Mouse (Mus musculus) limb, embryonic 14.5 days (tissue): ENCODE results near the gene Tnpo1. TPM values are rescaled to one million over a fixed set of nuclear protein-coding genes. Genes with fewer than 3 reads are reported as not detected.

ENCODE experiments used
- ATAC-seq: fragments of 200-750 bp; cut with Nextera tagmentation; 2 replicates; pipeline ENCODE4 v1.8.0; 2017; ENCODE audit warnings: low read depth, moderate number of reproducible peaks, moderate TSS enrichment; ENCODE audit not compliant: low FRiP score
- DNase-seq: peaks from one replicate; pipeline ENCODE4 v3.0.0-alpha.2; 2015; ENCODE audit warnings: low spot score
- H3K27ac ChIP-seq: fragments of 300-500 bp; sonication (generic); replicated peaks from 2 replicates; pipeline ENCODE4 v1.5.1; 2014; ENCODE audit warnings: low read depth, mild to moderate bottlenecking, low read length, moderate library complexity, mixed read lengths
- H3K27me3 ChIP-seq: fragments of 300-500 bp; sonication (generic); 2 replicates; pipeline ENCODE4 v1.6.1; 2014; ENCODE audit warnings: low read length, mixed read lengths; ENCODE audit not compliant: control insufficient read depth, insufficient read depth
- H3K36me3 ChIP-seq: fragments of 300-500 bp; sonication (generic); 2 replicates; pipeline ENCODE4 v1.6.1; 2014; ENCODE audit warnings: mild to moderate bottlenecking, low read length, moderate library complexity, mixed read lengths; ENCODE audit not compliant: control insufficient read depth, insufficient read depth
- H3K4me1 ChIP-seq: fragments of 300-500 bp; sonication (generic); 2 replicates; pipeline ENCODE4 v1.6.1; 2014; ENCODE audit warnings: antibody characterized with exemption, low read length, mixed read lengths; ENCODE audit not compliant: control insufficient read depth, insufficient read depth
- H3K4me2 ChIP-seq: fragments of 300-500 bp; sonication (generic); replicated peaks from 2 replicates; pipeline ENCODE4 v1.6.1; 2014; ENCODE audit warnings: low read depth, mild to moderate bottlenecking, low read length, moderate library complexity; ENCODE audit not compliant: severe bottlenecking
- H3K4me3 ChIP-seq: fragments of 300-500 bp; sonication (generic); replicated peaks from 2 replicates; pipeline ENCODE4 v1.5.1; 2014; ENCODE audit warnings: low read length
- H3K9ac ChIP-seq: fragments of 300-500 bp; sonication (generic); 2 replicates; pipeline ENCODE4 v1.6.1; 2014; ENCODE audit warnings: mild to moderate bottlenecking, low read depth, low read length, moderate library complexity; ENCODE audit not compliant: severe bottlenecking
- H3K9me3 ChIP-seq: fragments of 300-500 bp; sonication (generic); 2 replicates; pipeline ENCODE4 v1.6.1; 2016; ENCODE audit warnings: low read length; ENCODE audit not compliant: control insufficient read depth
- POLR2A ChIP-seq: fragments of 200-500 bp; IDR thresholded peaks from 2 replicates; pipeline ENCODE4 v1.8.0; 2012; ENCODE audit warnings: inconsistent platforms, mild to moderate bottlenecking, moderate library complexity, borderline replicate concordance; ENCODE audit not compliant: insufficient read depth, insufficient read length; ENCODE audit errors: extremely low read depth
- WGBS: fragments of 180-500 bp; shearing (Covaris S2); extraction: QIAGEN DNeasy Blood & Tissue Kit; methylation state at CpG from one replicate; pipeline ENCODE4 v1.1.7; 2014; 5-methylcytosine and 5-hydroxymethylcytosine counted together
- polyA plus RNA-seq, 2 experiments: library from polyadenylated mRNA; depleted of rRNA in 1 of 2; stranded (reverse) in 1 of 2; unstranded in 1 of 2; fragments of >200 nt; fragmentation: Nextera tagmentation in 1 of 2; extraction: Ambion mirVana in 1 of 2; gene quantifications; 2 replicates each; pipeline versions ENCODE4 v1.2.1 to v1.2.3; 2012 to 2014

The Tnpo1 gene
- polyA plus RNA-seq, 2 experiments, result 38.7 to 43.2 TPM

DNA sequence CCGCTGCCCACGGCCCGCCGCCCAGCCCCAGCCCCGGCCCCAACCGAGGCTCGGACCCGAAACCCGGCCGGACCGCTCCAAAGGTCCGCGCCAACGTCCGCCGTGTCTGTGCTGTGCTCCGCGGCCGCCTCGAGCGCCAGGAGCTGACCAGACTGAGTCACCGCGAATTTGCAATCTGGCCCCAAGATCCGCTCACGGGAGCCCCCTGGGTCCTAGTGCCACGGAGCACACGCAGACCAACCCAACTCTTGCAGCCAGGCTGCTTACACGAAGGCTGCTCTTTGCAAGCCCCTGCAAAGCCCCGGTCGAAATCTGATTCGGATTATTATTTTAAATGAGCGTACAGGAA lies 35.3 kb downstream of the Tnpo1 start:
- Histone ChIP-seq H3K27me3 (no peaks in the 10 kb centered on the region), H3K4me1 (peaks cover 11% of the 10 kb centered on the region), H3K27ac (peak overlapping the region; percentile 98), H3K4me3 (peak overlapping the region; percentile 76), H3K9me3 (no peaks in the 10 kb centered on the region), H3K4me2 (peak overlapping the region; percentile 82), H3K36me3 (peaks cover 29% of the 10 kb centered on the region), H3K9ac (peak overlapping the region; percentile 90)
- ATAC-seq (peak; percentile 85), DNase-seq (peak; percentile 83)
- TF ChIP-seq POLR2A, result no peak
- under 1% methylated on average over 30 of the region's 32 CpGs for WGBS

DNA sequence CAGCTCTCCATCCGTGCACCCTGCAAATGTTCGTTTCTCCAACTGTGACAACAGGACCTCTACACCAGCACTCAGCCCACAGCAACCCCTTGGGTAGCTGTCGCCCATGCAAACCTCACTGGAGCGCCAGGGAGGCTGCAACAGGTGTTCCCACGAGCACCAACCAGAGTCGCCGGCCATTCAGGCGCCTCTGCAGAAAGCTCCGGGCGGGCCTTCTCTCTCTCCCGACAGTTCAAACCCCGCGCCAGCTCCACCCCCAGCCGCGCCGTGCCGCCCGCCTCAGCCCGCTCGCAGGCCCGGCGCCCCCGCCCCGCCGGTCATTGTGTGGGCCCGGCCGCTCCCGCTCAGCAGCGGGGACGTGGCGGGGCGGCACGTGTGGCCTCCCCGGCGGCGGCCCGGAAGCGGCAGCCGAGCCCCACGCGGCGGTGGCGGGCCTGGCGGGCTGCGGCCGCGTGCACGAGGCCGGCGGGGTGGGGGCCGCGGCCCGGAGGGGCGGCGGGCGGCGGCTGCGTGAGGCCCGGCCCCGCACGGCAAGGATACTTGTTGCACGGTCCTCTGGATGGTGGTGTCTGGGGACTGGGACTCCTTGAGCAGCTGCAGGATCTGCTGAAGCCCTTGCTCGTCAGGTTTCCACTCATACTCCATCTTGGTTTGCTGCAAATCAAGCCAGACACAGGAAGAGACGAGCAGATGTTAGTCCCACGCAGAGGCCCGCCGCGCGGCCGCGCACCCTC lies 35.9 kb downstream of the Tnpo1 start:
- WGBS, result 2% methylated on average over 37 of the region's 71 CpGs
- DNase-seq (peak; percentile 66), ATAC-seq (peak; percentile 66)
- Histone ChIP-seq H3K27me3 (no peaks in the 10 kb centered on the region), H3K27ac (peak overlapping the region; percentile 98), H3K9ac (peak overlapping the region; percentile 90), H3K9me3 (no peaks in the 10 kb centered on the region), H3K4me2 (peak overlapping the region; percentile 82), H3K36me3 (peaks cover 34% of the 10 kb centered on the region), H3K4me3 (peak overlapping the region; percentile 76), H3K4me1 (peaks cover 11% of the 10 kb centered on the region)
- TF ChIP-seq POLR2A, result no peak

GRCm38 (mm10) chr13:98889211-98889610 lies 37.0 kb downstream of the Tnpo1 start:
- Histone ChIP-seq H3K27ac (no peak overlapping the region), H3K9ac (no peak overlapping the region), H3K4me2 (no peak overlapping the region), H3K4me1 (peaks cover 11% of the 10 kb centered on the region), H3K9me3 (no peaks in the 10 kb centered on the region), H3K36me3 (peaks cover 45% of the 10 kb centered on the region), H3K27me3 (no peaks in the 10 kb centered on the region), H3K4me3 (no peak overlapping the region)
- TF ChIP-seq POLR2A, result no peak
- DNase-seq (no peak), ATAC-seq (no peak)
- 92% methylated on average over 11 of the region's 12 CpGs for WGBS

- ATAC-seq (no peak), DNase-seq (no peak)
- Histone ChIP-seq H3K27me3 (no peaks in the 10 kb centered on the region), H3K27ac (no peak overlapping the region), H3K9ac (no peak overlapping the region), H3K36me3 (peaks cover 88% of the 10 kb centered on the region), H3K4me1 (no peaks in the 10 kb centered on the region), H3K4me3 (no peak overlapping the region), H3K9me3 (no peaks in the 10 kb centered on the region), H3K4me2 (no peak overlapping the region)
- 90% methylated on average over 5 of the region's 5 CpGs for WGBS
- TF ChIP-seq POLR2A, result no peak
Measured at GRCm38 (mm10) chr13:98883774-98884173, 42.4 kb downstream of the Tnpo1 start.

GRCm38 (mm10) chr13:98881991-98882390 lies 44.2 kb downstream of the Tnpo1 start:
- DNase-seq (no peak), ATAC-seq (no peak)
- WGBS, result 82% methylated on average over 1 of the region's 1 CpGs
- TF ChIP-seq POLR2A, result no peak
- H3K4me2 ChIP-seq, result no peak overlapping the region
- H3K4me3 ChIP-seq, result no peak overlapping the region
- no peak overlapping the region for H3K9ac ChIP-seq
- H3K4me1 ChIP-seq, result no peaks in the 10 kb centered on the region
- no peaks in the 10 kb centered on the region for H3K9me3 ChIP-seq
- no peak overlapping the region for H3K27ac ChIP-seq
- H3K36me3 ChIP-seq, result peaks cover 88% of the 10 kb centered on the region
- no peaks in the 10 kb centered on the region for H3K27me3 ChIP-seq
